Mouse (Mus musculus) midbrain, embryonic 14.5 days (tissue): ENCODE measurements around the gene Rnf167. TPM values are rescaled to one million over a fixed set of nuclear protein-coding genes. Genes with fewer than 3 reads are reported as not detected.

ENCODE experiments used
- ATAC-seq: fragments of 200-750 bp; cut with Nextera tagmentation; 2 replicates; pipeline ENCODE4 v1.8.0; 2017; ENCODE audit warnings: moderate number of reproducible peaks, moderate library complexity; ENCODE audit not compliant: low FRiP score, low TSS enrichment
- DNase-seq: peaks from one replicate; pipeline ENCODE4 v3.0.0-alpha.2; 2015
- H3K27ac ChIP-seq: fragments of 300-500 bp; sonication (generic); replicated peaks from 2 replicates; pipeline ENCODE4 v1.5.1; 2014; ENCODE audit warnings: mild to moderate bottlenecking, low read depth, low read length, moderate library complexity
- H3K27me3 ChIP-seq: fragments of 300-500 bp; sonication (generic); 2 replicates; pipeline ENCODE4 v1.6.1; 2014; ENCODE audit warnings: low read length, control low read depth, mixed read lengths; ENCODE audit not compliant: control insufficient read depth, insufficient read depth
- H3K36me3 ChIP-seq: fragments of 300-500 bp; sonication (generic); 2 replicates; pipeline ENCODE4 v1.6.1; 2014; ENCODE audit warnings: low read length, control low read depth; ENCODE audit not compliant: control insufficient read depth, insufficient read depth
- H3K4me1 ChIP-seq: fragments of 300-500 bp; sonication (generic); 2 replicates; pipeline ENCODE4 v1.6.1; 2014; ENCODE audit warnings: mild to moderate bottlenecking, antibody characterized with exemption, low read length, control low read depth; ENCODE audit not compliant: control insufficient read depth, insufficient read depth
- H3K4me2 ChIP-seq: fragments of 300-500 bp; sonication (generic); 2 replicates; pipeline ENCODE4 v1.6.1; 2014; ENCODE audit warnings: mild to moderate bottlenecking, low read length, moderate library complexity
- H3K4me3 ChIP-seq: fragments of 300-500 bp; sonication (generic); replicated peaks from 2 replicates; pipeline ENCODE4 v1.5.1; 2014; ENCODE audit warnings: low read depth, low read length
- H3K9ac ChIP-seq: fragments of 300-500 bp; sonication (generic); replicated peaks from 2 replicates; pipeline ENCODE4 v1.6.1; 2014; ENCODE audit warnings: mild to moderate bottlenecking, low read length, moderate library complexity
- H3K9me3 ChIP-seq: fragments of 300-500 bp; sonication (generic); 2 replicates; pipeline ENCODE4 v1.6.1; 2016; ENCODE audit warnings: low read length, control low read depth, mixed read lengths; ENCODE audit not compliant: control insufficient read depth
- WGBS: fragments of 180-500 bp; shearing (Covaris S2); extraction: QIAGEN DNeasy Blood & Tissue Kit; methylation state at CpG from one replicate; pipeline ENCODE4 v1.1.7; 2014; 5-methylcytosine and 5-hydroxymethylcytosine counted together
- polyA plus RNA-seq: library from polyadenylated mRNA; unstranded; fragments of >200 nt; fragmentation: Nextera tagmentation; extraction: Ambion mirVana; gene quantifications from 2 replicates; pipeline ENCODE4 v1.2.1, GENCODE M21; 2014

Rnf167 gene
- polyA plus RNA-seq, 1 experiment from 2014 or later = 104 TPM

DNA sequence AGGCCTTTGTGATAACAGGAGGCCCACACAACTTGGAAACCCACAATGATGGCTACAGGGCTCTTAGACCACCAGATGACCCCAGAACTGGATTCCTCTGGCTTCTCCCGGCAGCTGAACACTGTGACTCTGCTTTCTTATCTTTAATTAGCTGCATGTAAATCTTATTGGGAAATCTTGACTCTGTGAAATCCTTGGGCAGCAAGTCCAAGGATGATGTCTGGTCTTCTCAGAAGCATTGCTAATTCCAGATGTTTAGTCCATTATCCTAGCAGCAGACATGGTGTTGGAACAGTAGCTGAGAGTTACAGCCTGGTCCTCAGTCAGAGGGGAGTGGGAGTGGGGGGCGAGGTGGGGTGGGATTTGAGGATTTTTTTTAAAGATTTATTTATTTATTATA, 18.6 kb upstream of the Rnf167 start:
- H3K27me3 ChIP-seq = no peaks in the 10 kb centered on the region
- DNase-seq = no peak
- WGBS = 77% methylated on average over 2 of the region's 2 CpGs
- H3K4me1 ChIP-seq = no peaks in the 10 kb centered on the region
- ATAC-seq = no peak
- no peak overlapping the region for H3K9ac ChIP-seq
- no peaks in the 10 kb centered on the region for H3K9me3 ChIP-seq
- H3K4me2 ChIP-seq = no peak overlapping the region
- H3K4me3 ChIP-seq = no peak overlapping the region
- no peaks in the 10 kb centered on the region for H3K36me3 ChIP-seq
- no peak overlapping the region for H3K27ac ChIP-seq

- no peaks in the 10 kb centered on the region for H3K9me3 ChIP-seq
- H3K36me3 ChIP-seq = no peaks in the 10 kb centered on the region
- H3K27ac ChIP-seq = no peak overlapping the region
- DNase-seq (peak; percentile 48), ATAC-seq (no peak)
- H3K9ac ChIP-seq = no peak overlapping the region
- no peak overlapping the region for H3K4me3 ChIP-seq
- no peak overlapping the region for H3K4me2 ChIP-seq
- no peaks in the 10 kb centered on the region for H3K27me3 ChIP-seq
- WGBS = 64% methylated on average over 5 of the region's 5 CpGs
- no peaks in the 10 kb centered on the region for H3K4me1 ChIP-seq
Observed at GRCm38 (mm10) chr11:70629557-70629956, 17.5 kb upstream of the Rnf167 start.

GRCm38 (mm10) chr11:70630129-70630528, 16.9 kb upstream of the Rnf167 start:
- 73% methylated on average over 7 of the region's 7 CpGs for WGBS
- Histone ChIP-seq H3K27ac (no peak overlapping the region), H3K4me3 (no peak overlapping the region), H3K9ac (no peak overlapping the region), H3K36me3 (no peaks in the 10 kb centered on the region), H3K27me3 (no peaks in the 10 kb centered on the region), H3K4me1 (no peaks in the 10 kb centered on the region), H3K4me2 (no peak overlapping the region), H3K9me3 (no peaks in the 10 kb centered on the region)
- DNase-seq = no peak
- no peak for ATAC-seq

- no peaks in the 10 kb centered on the region for H3K9me3 ChIP-seq
- DNase-seq (no peak), ATAC-seq (no peak)
- no peak overlapping the region for H3K4me3 ChIP-seq
- 89% methylated on average over 4 of the region's 4 CpGs for WGBS
- no peak overlapping the region for H3K9ac ChIP-seq
- H3K27ac ChIP-seq = no peak overlapping the region
- H3K4me1 ChIP-seq = no peaks in the 10 kb centered on the region
- H3K27me3 ChIP-seq = no peaks in the 10 kb centered on the region
- no peak overlapping the region for H3K4me2 ChIP-seq
- H3K36me3 ChIP-seq = no peaks in the 10 kb centered on the region
Observed at GRCm38 (mm10) chr11:70635601-70636000, 11.4 kb upstream of the Rnf167 start.

DNA sequence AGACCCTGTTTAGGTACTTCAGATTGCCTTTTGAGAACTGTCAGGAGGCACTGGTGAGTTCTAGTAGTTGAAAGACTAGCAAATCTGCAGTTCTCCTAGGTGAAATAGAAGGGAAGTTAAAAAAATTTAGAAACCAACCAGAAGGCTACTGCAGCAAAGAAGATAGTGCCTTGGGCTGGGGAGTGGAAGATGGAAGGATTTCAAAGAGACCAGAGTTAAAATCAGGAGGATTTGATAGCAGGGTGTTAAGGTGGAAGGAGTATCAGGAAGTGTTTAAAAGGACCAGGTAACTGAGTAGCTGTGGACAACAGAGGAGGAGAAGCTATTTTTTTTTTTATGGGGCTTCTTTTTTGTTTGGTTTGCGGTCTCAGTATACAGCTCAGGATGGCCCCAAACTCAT, 9.3 kb upstream of the Rnf167 start:
- no peak overlapping the region for H3K4me3 ChIP-seq
- no peak overlapping the region for H3K4me2 ChIP-seq
- no peaks in the 10 kb centered on the region for H3K27me3 ChIP-seq
- ATAC-seq (no peak), DNase-seq (no peak)
- no peak overlapping the region for H3K27ac ChIP-seq
- H3K9me3 ChIP-seq = no peaks in the 10 kb centered on the region
- peaks cover 2% of the 10 kb centered on the region for H3K36me3 ChIP-seq
- no peak overlapping the region for H3K9ac ChIP-seq
- no peaks in the 10 kb centered on the region for H3K4me1 ChIP-seq
- 95% methylated on average over 1 of the region's 1 CpGs for WGBS

DNA sequence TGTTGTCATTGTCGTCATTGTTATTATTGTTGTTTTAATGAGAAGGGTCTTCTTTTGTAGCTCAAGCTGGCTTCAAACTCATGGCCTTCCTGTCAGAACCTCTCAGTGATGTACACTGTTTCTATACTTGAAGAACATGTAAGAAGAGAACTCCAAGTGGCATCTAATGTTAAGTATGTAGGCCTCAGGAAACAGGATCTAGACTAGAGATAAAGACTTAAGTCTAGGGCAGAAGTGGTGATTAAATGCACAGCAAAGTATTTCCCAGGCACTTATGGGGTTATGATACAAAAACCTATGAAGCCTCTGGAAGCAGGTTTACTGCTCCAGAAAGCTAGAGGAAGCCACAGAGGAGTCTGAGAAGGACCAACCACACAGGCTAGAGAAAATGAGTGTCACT, 8.7 kb upstream of the Rnf167 start:
- WGBS = 88% methylated on average over 1 of the region's 1 CpGs
- no peak for DNase-seq
- peaks cover 3% of the 10 kb centered on the region for H3K36me3 ChIP-seq
- no peaks in the 10 kb centered on the region for H3K27me3 ChIP-seq
- no peaks in the 10 kb centered on the region for H3K4me1 ChIP-seq
- no peak overlapping the region for H3K9ac ChIP-seq
- H3K27ac ChIP-seq = no peak overlapping the region
- H3K4me2 ChIP-seq = no peak overlapping the region
- H3K9me3 ChIP-seq = no peaks in the 10 kb centered on the region
- no peak for ATAC-seq
- H3K4me3 ChIP-seq = no peak overlapping the region

GRCm38 (mm10) chr11:70638714-70639278, 8.2 kb upstream of the Rnf167 start, which contains the start of gene Gp1ba:
Gene Gp1ba (plus strand): TSS chr11:70639122.
- Histone ChIP-seq H3K4me1 (no peaks in the 10 kb centered on the region), H3K9ac (no peak within 1 kb of the TSS), H3K36me3 (peaks cover 3% of the 10 kb centered on the region), H3K27ac (no peak within 1 kb of the TSS), H3K4me3 (no peak within 1 kb of the TSS), H3K4me2 (no peak within 1 kb of the TSS), H3K27me3 (no peaks in the 10 kb centered on the region), H3K9me3 (no peaks in the 10 kb centered on the region)
- ATAC-seq (no peak), DNase-seq (no peak)
- WGBS = 57% methylated on average over 5 of the region's 5 CpGs

GRCm38 (mm10) chr11:70639976-70640375, 7.1 kb upstream of the Rnf167 start:
- no peak for ATAC-seq
- no peak overlapping the region for H3K4me3 ChIP-seq
- H3K27me3 ChIP-seq = no peaks in the 10 kb centered on the region
- no peaks in the 10 kb centered on the region for H3K9me3 ChIP-seq
- 91% methylated on average over 8 of the region's 8 CpGs for WGBS
- no peak for DNase-seq
- H3K9ac ChIP-seq = no peak overlapping the region
- no peaks in the 10 kb centered on the region for H3K4me1 ChIP-seq
- H3K36me3 ChIP-seq = peaks cover 12% of the 10 kb centered on the region
- H3K4me2 ChIP-seq = no peak overlapping the region
- H3K27ac ChIP-seq = no peak overlapping the region

DNA sequence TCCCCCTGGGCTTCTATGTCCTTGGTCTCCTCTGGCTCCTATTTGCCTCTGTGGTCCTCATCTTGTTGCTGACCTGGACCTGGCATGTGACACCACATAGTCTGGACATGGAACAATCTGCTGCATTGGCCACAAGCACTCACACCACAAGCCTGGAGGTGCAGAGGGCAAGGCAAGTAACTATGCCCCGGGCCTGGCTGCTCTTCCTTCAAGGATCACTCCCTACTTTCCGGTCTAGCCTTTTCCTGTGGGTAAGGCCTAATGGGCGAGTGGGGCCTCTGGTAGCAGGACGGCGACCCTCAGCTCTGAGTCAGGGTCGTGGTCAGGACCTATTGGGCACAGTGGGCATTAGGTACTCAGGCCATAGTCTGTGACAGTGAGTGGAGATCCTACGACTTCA, 5.8 kb upstream of the Rnf167 start:
- Histone ChIP-seq H3K27ac (no peak overlapping the region), H3K27me3 (no peaks in the 10 kb centered on the region), H3K4me2 (no peak overlapping the region), H3K36me3 (peaks cover 12% of the 10 kb centered on the region), H3K4me3 (no peak overlapping the region), H3K4me1 (peaks cover 11% of the 10 kb centered on the region), H3K9ac (no peak overlapping the region), H3K9me3 (no peaks in the 10 kb centered on the region)
- ATAC-seq = no peak
- no peak for DNase-seq
- 87% methylated on average over 7 of the region's 7 CpGs for WGBS
